Mouse (Mus musculus) thymus, postnatal 14 days (tissue): ENCODE measurements at regions not wholly inside any gene's neighbourhood (a gene's known extent, or its start where the extent isn't known, plus 50 kb on each side); places are given as distances from the start of the nearest gene placed in this dataset.
A peak's percentile ranks its signal among the peaks of the same experiment; 100 is the strongest.

ENCODE experiments used
- DNase-seq: peaks from one replicate; pipeline ENCODE4 v3.0.0; 2021

DNA sequence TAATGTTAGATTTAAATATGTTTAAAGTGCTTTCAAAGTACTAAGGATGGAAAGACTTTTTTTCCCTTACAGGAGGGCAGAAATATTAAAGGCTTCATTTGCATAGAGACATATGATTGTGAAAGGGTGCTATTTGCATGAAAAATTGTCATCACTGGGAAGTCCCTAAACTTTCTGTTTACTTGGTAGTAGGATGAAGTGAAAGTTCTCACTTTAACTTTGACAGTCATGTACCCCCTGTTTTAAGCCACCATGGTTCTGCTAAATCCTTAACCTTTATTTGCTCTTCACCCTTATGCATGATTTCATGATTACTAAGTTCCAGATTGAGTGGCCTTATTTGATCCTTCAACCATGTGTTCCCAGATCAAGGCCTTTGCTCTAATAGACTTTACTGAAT lies 132.6 kb upstream of the Egfl6 start:
- DNase-seq = no peak

DNA sequence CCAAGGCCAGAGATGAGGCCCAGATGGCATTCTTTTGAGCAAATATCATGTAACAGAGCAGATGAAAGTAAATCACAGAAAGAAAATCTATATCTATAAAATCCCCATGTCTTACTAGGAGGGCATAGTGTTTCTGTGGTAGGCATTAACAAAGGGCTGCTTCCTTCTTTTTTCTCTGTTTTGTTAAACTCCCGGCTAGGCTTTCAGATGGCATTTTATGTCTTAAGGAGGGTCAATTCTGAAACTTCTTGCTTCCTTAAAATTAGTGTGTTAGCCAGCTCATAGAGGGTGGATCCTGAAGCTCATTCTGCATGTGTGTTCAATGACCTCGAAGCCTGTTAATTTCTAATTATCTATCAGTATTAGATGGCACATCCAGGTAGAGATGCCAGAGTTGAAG lies 123.8 kb upstream of the Egfl6 start:
- DNase-seq = no peak

DNA sequence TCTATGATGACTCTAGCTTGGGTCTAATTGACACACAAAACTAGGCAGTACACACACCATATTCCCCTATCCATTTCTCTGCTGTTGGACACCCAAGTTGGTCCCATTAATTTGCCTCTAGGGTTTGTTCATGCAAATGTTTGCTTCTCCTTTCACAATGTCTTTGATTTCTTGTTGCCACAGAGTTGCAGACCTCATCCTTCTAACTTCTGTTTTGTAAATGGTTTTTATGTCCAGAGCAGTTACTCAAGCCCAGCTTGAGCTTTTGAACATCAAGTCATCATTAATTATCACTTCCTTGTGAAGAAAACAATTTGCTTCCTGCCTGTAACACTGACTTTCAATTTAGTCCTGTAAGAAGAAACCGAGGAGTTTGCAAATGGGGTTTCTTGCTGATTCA lies 122.6 kb upstream of the Egfl6 start:
- DNase-seq = no peak

DNA sequence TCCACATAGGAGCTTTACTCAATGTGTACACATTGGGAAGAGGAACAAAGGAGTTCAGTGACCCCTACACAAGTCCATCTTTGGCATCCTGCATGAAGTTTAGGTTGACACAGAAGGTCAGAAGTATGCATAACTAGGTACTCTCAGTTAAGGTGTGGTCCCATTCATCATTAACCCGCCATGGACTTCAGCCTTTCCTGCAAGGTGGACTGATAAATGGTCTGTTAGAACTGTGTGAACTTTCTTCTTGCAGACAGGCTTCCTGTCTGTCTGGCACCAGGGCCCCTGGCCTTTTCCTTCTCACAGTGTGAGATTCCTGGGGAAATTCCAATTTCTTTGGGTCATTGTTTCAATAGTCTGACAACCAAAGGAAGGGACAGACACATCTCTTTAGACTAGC lies 121.5 kb upstream of the Egfl6 start:
- DNase-seq = no peak

DNA sequence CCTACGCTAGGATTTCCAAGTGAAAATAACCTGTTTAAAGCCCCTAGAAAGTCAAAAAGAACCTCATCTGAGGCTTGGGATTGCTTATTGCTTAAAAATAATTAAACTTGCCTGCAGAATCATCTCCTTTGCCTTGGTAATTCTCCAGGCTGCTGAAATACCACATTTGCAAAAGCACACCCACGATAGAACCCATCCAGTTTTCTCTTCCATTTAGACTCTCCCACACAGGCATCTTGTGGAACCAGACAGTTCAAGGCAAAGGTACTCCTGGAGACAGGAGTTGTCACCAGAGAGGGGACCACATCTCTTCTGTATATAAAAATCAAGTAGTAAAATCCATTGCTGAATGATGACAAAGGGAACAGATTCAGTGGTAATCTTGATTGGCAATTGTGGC lies 118.8 kb upstream of the Egfl6 start:
- DNase-seq = no peak

DNA sequence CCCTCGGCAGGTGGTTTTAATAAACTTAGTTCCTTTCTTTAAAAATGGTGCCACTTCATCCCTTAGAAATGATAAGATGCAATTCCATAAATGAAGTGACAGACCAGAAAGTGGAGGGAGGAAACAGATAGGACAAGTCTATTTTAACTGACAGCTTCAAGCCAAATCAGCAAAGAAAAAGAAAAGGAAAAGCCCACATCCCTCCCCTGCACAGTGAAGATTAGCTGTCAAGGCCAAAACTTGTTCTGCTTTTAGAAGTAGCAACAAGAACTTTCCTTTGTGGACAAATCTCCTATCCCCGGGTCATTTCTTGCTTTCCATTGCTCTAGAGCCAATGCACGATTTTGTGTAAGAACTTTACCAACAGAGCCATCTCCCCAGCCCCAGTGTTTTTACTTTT lies 108.7 kb upstream of the Egfl6 start:
- no peak for DNase-seq

DNA sequence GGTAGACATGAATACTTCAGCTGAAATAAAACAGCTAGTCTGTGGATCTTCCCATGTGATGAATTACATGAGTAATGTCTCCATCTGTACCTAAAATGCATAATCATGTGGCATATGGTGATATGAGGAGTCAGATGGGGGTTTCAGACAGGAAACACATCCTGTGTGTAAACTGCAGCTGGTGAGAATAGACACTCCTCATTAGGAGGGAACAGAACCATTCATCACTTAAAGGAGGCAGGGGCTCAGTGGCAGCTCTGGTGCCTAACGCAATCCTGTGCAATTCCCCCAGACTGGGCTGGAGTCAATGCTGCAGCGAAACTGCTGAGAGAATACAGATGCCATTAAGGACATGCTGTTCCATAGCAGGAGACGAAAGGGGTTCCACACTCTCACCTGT lies 103.3 kb upstream of the Egfl6 start:
- DNase-seq = peak; percentile 32

DNA sequence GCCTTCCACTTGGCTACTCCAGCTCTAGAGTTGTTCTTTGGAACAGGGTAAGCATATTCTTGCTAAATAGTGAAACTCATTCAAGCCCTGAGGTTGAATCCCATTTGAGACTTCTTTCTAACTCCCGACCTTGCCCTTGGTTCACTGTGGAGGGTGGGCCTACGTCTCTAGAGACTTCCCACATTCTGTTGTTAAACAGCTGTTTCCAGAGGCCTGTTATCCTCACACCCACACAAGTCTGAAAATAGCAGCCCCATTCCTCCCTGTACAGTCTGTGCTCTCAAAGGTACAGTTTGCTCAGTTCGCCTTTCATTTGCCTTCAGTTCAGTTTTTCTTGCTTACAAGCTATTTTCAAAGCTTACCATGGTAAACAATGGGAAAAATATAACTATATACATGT lies 87.9 kb upstream of the Egfl6 start:
- no peak for DNase-seq

DNA sequence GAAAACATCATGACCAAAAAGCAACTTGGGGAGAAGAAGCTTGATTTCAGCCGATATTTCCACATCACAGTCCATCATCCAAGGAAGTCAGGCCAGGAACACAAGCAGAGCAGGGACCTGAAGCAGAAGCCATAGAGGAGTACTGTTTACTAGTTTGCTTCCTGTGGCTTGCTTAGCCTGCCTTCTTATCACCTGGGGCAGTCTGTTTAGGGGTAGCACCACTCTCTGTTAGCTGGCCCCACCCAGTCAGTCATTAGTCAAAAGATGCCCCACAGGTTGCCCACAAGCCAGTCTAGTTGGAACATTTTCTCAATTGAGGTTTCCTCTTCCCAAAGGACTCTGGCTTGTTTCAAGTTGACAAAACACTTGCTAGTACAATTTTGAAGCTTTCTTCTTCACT lies 87.1 kb upstream of the Egfl6 start:
- no peak for DNase-seq

DNA sequence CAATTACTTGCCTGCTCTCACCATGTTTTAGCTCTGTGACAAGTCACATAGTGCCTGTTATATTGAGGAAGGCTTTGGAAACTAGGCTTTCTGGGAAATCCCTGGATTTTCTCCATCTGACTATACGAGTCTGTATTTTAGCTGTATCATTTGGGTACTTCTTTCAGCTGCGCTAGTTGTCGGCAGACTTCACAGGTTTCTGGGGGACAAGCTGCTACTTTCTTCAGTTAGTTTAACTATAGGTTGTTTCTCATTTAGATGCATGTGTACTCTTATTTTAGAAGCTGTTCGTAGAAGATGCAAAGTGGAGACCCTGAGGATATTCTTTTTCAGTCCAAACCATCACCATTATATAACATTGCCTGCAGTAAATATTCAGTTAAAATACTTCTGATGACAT lies 86.3 kb upstream of the Egfl6 start:
- no peak for DNase-seq

DNA sequence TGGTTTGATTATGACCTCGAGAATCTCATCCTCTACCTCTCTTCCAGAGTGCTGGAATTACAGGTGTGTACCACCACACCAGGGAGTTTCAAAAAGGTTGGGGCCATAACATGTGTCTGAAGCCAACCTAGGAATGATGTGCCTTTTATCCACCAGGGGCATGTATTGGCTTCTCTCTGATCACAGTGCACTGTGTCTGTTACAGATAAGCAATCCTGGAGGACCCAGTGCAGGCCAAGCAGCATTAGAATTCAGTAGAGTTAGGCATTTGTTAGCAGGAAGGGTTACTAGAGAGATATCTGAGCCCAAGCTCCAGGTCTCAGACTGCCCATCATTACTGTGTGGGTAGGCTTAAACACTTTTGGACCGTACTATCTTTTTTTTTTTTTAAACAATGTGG lies 80.8 kb upstream of the Egfl6 start:
- no peak for DNase-seq

DNA sequence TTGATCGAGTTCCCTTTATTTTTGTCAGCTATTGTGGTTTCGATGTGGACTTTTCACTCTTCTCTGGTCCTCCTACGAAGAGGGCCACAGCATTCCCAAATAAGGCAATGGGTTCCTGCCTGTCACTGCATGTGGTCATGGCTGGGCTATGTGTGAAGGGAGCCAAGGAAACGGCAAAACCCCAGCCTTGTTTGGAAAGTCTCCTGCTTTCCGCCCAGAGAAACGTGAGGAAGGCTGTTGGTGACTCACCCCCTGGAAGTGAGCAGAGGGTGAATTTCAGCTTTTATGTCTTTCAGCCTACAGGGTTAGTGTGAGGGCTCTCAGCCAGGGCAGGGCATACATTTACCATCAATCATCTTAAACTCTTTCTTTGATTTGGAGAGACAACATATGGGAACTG lies 76.3 kb upstream of the Egfl6 start:
- peak; percentile 14 for DNase-seq

DNA sequence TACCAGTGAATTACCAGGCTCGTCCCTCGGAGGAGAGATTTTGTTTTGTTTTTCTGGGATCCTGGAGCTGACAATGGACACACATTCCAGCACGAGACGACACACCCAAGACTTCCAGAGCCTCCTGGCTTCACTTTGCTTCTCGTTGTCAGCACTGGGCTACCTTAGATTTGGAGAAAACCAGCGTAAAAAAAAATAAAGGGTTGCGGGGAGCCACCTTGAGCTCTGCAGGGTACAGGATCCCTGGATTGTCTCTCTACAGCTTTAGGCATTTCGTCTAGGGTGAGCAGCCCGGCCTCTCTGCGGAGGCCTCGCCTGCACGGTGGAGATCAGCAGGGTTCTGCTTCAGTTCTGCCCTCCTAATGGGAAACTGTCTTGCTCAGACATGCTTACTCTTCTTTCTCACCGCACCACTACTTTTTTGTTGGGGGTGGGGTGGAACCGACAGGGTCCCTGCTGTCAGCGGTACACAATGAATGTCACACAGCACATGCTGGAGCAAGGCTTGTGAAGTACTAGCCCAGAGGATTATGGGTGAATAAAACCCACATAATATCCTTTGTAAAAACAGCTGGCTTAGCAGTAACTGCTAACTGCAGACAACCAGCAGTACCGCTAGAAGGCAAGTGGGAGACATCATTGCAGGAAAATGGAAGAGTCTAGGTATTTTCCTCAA lies 75.7 kb upstream of the Egfl6 start:
- DNase-seq = peak; percentile 80

DNA sequence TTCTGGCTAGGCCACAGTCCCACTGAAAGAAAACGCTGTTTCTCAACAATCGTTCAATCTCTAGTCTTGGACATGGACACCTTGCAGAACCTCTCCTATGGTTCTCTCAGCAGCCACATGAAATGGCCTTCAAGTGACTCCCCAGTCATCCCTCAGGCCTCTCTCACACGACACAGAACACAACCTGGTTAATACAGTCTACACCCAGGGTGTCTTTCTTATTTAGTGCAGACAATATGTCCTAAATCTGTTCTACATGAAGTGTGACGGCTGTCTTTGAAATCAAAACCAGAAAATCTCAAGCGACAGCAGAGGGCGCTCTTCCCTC lies 75.2 kb upstream of the Egfl6 start:
- DNase-seq = no peak

DNA sequence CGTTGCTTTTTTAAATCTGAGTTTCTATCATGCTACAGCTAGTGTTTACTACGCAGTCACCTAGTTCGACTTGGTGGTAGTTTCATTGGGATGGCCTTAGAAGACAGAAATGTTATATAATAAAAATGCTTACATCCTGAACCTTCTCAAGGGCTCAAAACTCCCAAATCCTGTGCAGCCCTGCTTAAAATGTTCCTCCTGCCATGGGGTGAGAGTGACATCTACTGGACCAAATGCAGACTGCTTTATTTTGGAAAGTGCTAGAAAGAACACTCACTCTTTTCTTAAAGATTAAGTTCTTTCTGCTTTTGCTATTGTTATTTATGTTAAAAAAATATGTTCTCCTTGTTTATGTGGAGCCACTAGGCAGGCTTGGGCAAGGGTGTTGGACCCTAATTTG lies 66.9 kb upstream of the Egfl6 start:
- DNase-seq = peak; percentile 37

DNA sequence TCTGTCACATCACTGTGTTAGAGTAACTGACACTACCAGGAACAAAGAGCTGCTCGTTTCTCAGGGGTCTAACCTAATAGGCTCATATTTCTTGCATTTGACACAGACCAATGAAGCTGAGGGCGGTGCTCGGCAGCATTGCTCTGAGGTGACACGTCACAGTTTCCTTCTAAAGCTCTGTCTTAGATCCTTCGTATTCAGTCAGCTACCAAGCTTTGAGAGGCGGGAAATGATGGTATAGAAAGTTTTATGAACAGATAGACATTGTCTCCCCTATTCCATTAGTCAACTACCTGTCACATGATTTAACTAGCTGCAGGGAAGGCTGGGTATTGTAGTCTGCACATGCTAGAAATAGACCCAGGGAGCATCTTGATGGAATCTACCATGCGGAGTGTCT lies 60.2 kb upstream of the Egfl6 start:
- DNase-seq = no peak

DNA sequence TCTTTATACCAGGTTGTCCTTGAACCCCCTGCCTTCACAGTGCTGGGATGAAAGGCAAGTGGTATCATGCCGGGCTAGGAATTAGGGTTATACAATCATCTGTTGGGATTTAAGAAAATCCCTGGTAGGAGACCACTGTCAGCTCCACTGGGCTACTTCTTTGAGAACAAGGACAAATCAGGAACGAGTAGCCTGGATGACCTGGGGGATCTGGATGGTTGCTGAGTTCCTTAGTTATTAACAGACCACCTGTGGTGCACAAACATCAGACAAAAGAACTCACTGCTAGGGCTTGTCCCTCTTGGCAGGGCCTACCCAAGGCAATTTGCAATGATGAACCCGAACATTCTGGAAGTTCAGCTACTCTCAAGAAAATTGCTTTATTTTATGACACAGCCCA lies 55.7 kb upstream of the Egfl6 start:
- no peak for DNase-seq

DNA sequence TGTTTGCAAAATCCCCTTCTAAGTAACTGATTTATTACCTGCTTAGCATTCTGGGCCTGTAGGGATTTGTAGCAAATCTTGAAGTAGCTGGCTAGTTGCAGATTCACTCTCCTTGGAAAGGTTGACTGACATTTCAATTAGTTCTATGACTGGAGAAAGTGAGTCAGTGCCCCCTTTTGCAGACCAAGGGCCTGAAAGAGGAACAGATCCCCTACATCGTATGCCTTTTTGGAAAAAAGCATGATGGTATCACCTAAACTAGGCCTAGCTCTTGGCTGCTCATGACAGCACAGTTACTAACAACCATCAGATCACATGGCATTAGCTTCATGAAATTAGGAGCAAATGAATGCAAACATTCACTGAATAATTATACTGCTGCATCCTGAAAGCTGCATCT lies 54.7 kb upstream of the Egfl6 start:
- no peak for DNase-seq
